Comparison of ENCODE assay signal across 8 mouse cellular contexts in genomic region chr6:67168031-67168777, GRCm38 (mm10).
A peak's percentile ranks its signal among the peaks of the same experiment; 100 is the strongest.
DNase-seq lines count a peak whose midpoint lies in the region; ATAC-seq and TF ChIP-seq lines count a peak whose summit lies in the region.

No protein-coding gene starts in this region.

- no peaks in the 10 kb centered on the region for H3K36me3 ChIP-seq in heart, adult 2 months (ENCODE audit: control insufficient read depth, insufficient read depth, low read length)
- H3K36me3 ChIP-seq in limb, embryonic 11.5 days (ENCODE audit: control insufficient read depth, insufficient read depth, low read length) = no peaks in the 10 kb centered on the region
- H3K36me3 ChIP-seq in midbrain, embryonic 13.5 days = no peaks in the 10 kb centered on the region
- no peaks in the 10 kb centered on the region for H3K36me3 ChIP-seq in stomach, postnatal 0 days (ENCODE audit: control insufficient read depth, insufficient read depth, low read length)

- ATAC-seq in limb, embryonic 11.5 days (ENCODE audit: insufficient number of reproducible peaks, low FRiP score, low TSS enrichment, low read depth) = no peak; the same call in 1 of the 2 replicates
- ATAC-seq in midbrain, embryonic 13.5 days = peak; percentile 87
- ATAC-seq in stomach, postnatal 0 days (ENCODE audit: low FRiP score, low TSS enrichment) = peak; percentile 73

- TF ChIP-seq POLR2A in heart, adult 2 months (IDR thresholded peaks at IDR 0.05; ENCODE audit: insufficient read depth, low read depth, low read length) = 0 out of 2 replicates have a peak, but pooled peaks have one; percentile 48

- peak; percentile 95 for DNase-seq in heart, adult 11 months
- no peak for DNase-seq in heart, postnatal 25 days (ENCODE audit: low spot score)
- DNase-seq in embryo, embryonic 11.5 days (ENCODE audit: low read depth, low spot score) = peak; percentile 48
- peak; percentile 36 to 62 for DNase-seq in heart, adult 2 months
- DNase-seq in kidney, adult 9 months = peak; percentile 67
- DNase-seq in limb, embryonic 11.5 days (ENCODE audit: low spot score) = peak; percentile 51
- DNase-seq in stomach, postnatal 0 days (ENCODE audit: low spot score) = peak; percentile 39

- peak overlapping the region; percentile 43 for H3K4me3 ChIP-seq in heart, adult 2 months
- H3K4me3 ChIP-seq in limb, embryonic 11.5 days (ENCODE audit: low read depth, low read length) = peak overlapping the region; percentile 29
- peak overlapping the region; percentile 46 for H3K4me3 ChIP-seq in midbrain, embryonic 13.5 days (replicated peaks)
- H3K4me3 ChIP-seq in stomach, postnatal 0 days (ENCODE audit: low read depth, low read length) = peak overlapping the region; percentile 43

- no peak for TF ChIP-seq CTCF in heart, adult 2 months (IDR thresholded peaks at IDR 0.05)
- no peak for TF ChIP-seq CTCF in stomach, postnatal 0 days (IDR thresholded peaks at IDR 0.05; ENCODE audit: low read depth)

- WGBS in heart, adult 2 months = 12% methylated on average over 11 of the region's 11 CpGs
- WGBS in limb, embryonic 11.5 days = 14% methylated on average over 11 of the region's 11 CpGs
- 11% methylated on average over 11 of the region's 11 CpGs for WGBS in midbrain, embryonic 13.5 days
- WGBS in stomach, postnatal 0 days = 12% methylated on average over 11 of the region's 11 CpGs

- intact Hi-C loops in heart, postnatal 25 days (cut with DNase I) = no loop called here
- intact Hi-C loops in heart, adult 2 months (cut with DNase I) = loop anchor here (2.0 to 10.0 kb wide), 3 partner anchors 99 to 633 kb away; partner anchors contain the start of gene Mad2l1

- H3K4me1 ChIP-seq in heart, adult 2 months (ENCODE audit: control insufficient read depth, insufficient read depth, low read length) = peaks cover 4% of the 10 kb centered on the region
- H3K4me1 ChIP-seq in limb, embryonic 11.5 days (ENCODE audit: control insufficient read depth, insufficient read depth, low read length) = no peaks in the 10 kb centered on the region
- H3K4me1 ChIP-seq in midbrain, embryonic 13.5 days (replicated peaks) = no peaks in the 10 kb centered on the region
- H3K4me1 ChIP-seq in stomach, postnatal 0 days (replicated peaks; ENCODE audit: control insufficient read depth, insufficient read depth) = no peaks in the 10 kb centered on the region

- no peaks in the 10 kb centered on the region for H3K27me3 ChIP-seq in heart, adult 2 months (ENCODE audit: control insufficient read depth, insufficient read depth, low read length)
- H3K27me3 ChIP-seq in limb, embryonic 11.5 days (ENCODE audit: control insufficient read depth, insufficient read depth, low read length) = no peaks in the 10 kb centered on the region
- no peaks in the 10 kb centered on the region for H3K27me3 ChIP-seq in midbrain, embryonic 13.5 days
- no peaks in the 10 kb centered on the region for H3K27me3 ChIP-seq in stomach, postnatal 0 days (ENCODE audit: control insufficient read depth, insufficient read depth, low read length)

- TF ChIP-seq EP300 in heart, adult 2 months (IDR thresholded peaks at IDR 0.05; ENCODE audit: insufficient read depth, low read depth, low read length) = no peak
- TF ChIP-seq EP300 in stomach, postnatal 0 days (optimal IDR thresholded peaks at IDR 0.05) = no peak

- peak overlapping the region; percentile 33 for H3K9ac ChIP-seq in heart, adult 2 months (ENCODE audit: low read depth, low read length)
- H3K9ac ChIP-seq in limb, embryonic 11.5 days (ENCODE audit: low read length) = peak overlapping the region; percentile 53; the same call in 1 of the 2 replicates
- peak overlapping the region; percentile 62 for H3K9ac ChIP-seq in midbrain, embryonic 13.5 days (replicated peaks)
- H3K9ac ChIP-seq in stomach, postnatal 0 days (ENCODE audit: low read length) = peak overlapping the region; percentile 45; the same call in 1 of the 2 replicates

- H3K27ac ChIP-seq in heart, adult 2 months = peak overlapping the region; percentile 64
- no peak overlapping the region for H3K27ac ChIP-seq in limb, embryonic 11.5 days (replicated peaks; ENCODE audit: low read depth, low read length)
- 0 out of 2 replicates have a peak overlapping the region, but pooled peaks have one; percentile 41 for H3K27ac ChIP-seq in midbrain, embryonic 13.5 days
- 0 out of 2 replicates have a peak overlapping the region, but pooled peaks have one; percentile 20 for H3K27ac ChIP-seq in stomach, postnatal 0 days (replicated peaks)

- peak overlapping the region; percentile 45 for H3K4me2 ChIP-seq in limb, embryonic 11.5 days (ENCODE audit: low read depth, severe bottlenecking)
- peak overlapping the region; percentile 57 for H3K4me2 ChIP-seq in midbrain, embryonic 13.5 days (replicated peaks)
- H3K4me2 ChIP-seq in stomach, postnatal 0 days (replicated peaks; ENCODE audit: low read depth) = peak overlapping the region; percentile 61

- H3K79me2 ChIP-seq in heart, adult 2 months (replicated peaks; ENCODE audit: control insufficient read depth, insufficient read depth, low read length) = no peaks in the 10 kb centered on the region

- H3K9me3 ChIP-seq in limb, embryonic 11.5 days (ENCODE audit: control insufficient read depth, low read length) = no peaks in the 10 kb centered on the region
- H3K9me3 ChIP-seq in midbrain, embryonic 13.5 days = no peaks in the 10 kb centered on the region
- no peaks in the 10 kb centered on the region for H3K9me3 ChIP-seq in stomach, postnatal 0 days (ENCODE audit: control insufficient read depth, low read length)
